Mouse (Mus musculus): Measurements from ENCODE around the gene Car10.
A peak's percentile ranks its signal among the peaks of the same experiment; 100 is the strongest.

Car10 gene

GRCm38 (mm10) chr11:93393371-93393770 lies 295.5 kb downstream of the Car10 start:
- peak; percentile 70 to 74 for DNase-seq

GRCm38 (mm10) chr11:93396356-93396755 lies 298.5 kb downstream of the Car10 start:
- DNase-seq = no peak

GRCm38 (mm10) chr11:93401167-93401566 lies 303.3 kb downstream of the Car10 start:
- DNase-seq = peak; percentile 60 to 72

- no peak for DNase-seq
Measured at GRCm38 (mm10) chr11:93407981-93408380, 310.2 kb downstream of the Car10 start.

- peak; percentile 51 to 60 for DNase-seq
Measured at GRCm38 (mm10) chr11:93431482-93431881, 333.7 kb downstream of the Car10 start.

GRCm38 (mm10) chr11:93434997-93435915 lies 337.4 kb downstream of the Car10 start:
- peak; percentile 66 to 70 for DNase-seq

GRCm38 (mm10) chr11:93436892-93437291 lies 339.1 kb downstream of the Car10 start:
- peak; percentile 56 to 67 for DNase-seq

GRCm38 (mm10) chr11:93440466-93440865 lies 342.6 kb downstream of the Car10 start:
- peak; percentile 64 to 71 for DNase-seq

GRCm38 (mm10) chr11:93443777-93444176 lies 345.9 kb downstream of the Car10 start:
- DNase-seq = peak; percentile 91 to 94

- peak; percentile 58 for DNase-seq
Measured at GRCm38 (mm10) chr11:93444741-93445140, 346.9 kb downstream of the Car10 start.

GRCm38 (mm10) chr11:93447566-93447965 lies 349.7 kb downstream of the Car10 start:
- DNase-seq = no peak

GRCm38 (mm10) chr11:93448290-93449256 lies 350.7 kb downstream of the Car10 start:
- no peak for DNase-seq

GRCm38 (mm10) chr11:93450535-93450934 lies 352.7 kb downstream of the Car10 start:
- DNase-seq = peak; percentile 62 to 73

GRCm38 (mm10) chr11:93466221-93466620 lies 368.4 kb downstream of the Car10 start:
- DNase-seq = no peak

- no peak for DNase-seq
Measured at GRCm38 (mm10) chr11:93467711-93468110, 369.9 kb downstream of the Car10 start.

- no peak for DNase-seq
Measured at GRCm38 (mm10) chr11:93470771-93471170, 372.9 kb downstream of the Car10 start.

GRCm38 (mm10) chr11:93471573-93472179 lies 373.8 kb downstream of the Car10 start:
- DNase-seq = peak; percentile 99 to 100

GRCm38 (mm10) chr11:93484661-93485060 lies 386.8 kb downstream of the Car10 start:
- no peak for DNase-seq

GRCm38 (mm10) chr11:93487021-93487420 lies 389.2 kb downstream of the Car10 start:
- DNase-seq = peak; percentile 66 to 80

GRCm38 (mm10) chr11:93487913-93488604 lies 390.2 kb downstream of the Car10 start:
- DNase-seq = no peak

GRCm38 (mm10) chr11:93490211-93490820 lies 392.5 kb downstream of the Car10 start:
- DNase-seq = peak; percentile 88 to 90

- no peak for DNase-seq
Measured at GRCm38 (mm10) chr11:93497896-93498295, 400.1 kb downstream of the Car10 start.

All from cerebellum, postnatal 10 days (tissue).